Mouse (Mus musculus): Measurements from ENCODE around the gene Slit3.

The Slit3 gene

DNA sequence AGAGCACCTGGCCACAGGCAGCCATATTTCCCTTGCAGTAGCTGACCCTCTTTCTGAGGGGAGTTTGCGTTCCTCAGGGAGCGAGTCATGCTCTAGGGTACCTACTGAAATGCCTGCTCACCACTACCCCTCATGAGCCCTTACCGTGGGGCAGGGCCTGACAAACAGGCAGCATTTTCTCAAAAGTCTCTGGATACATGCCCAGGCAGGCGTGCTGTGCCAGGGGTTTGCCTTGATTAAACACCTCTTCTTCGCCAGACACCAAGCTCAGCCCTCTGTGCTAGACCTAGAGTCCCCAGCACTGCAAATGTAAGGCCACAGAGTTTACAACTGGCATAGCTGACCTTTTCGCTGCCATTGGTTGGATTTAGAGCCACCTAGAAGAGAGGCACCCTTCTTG, 345.7 kb downstream of the Slit3 start:
- no peak for DNase-seq (ENCODE audit: low spot score)

GRCm38 (mm10) chr11:35468847-35469246, 347.8 kb downstream of the Slit3 start:
- DNase-seq (ENCODE audit: low spot score), result no peak

DNA sequence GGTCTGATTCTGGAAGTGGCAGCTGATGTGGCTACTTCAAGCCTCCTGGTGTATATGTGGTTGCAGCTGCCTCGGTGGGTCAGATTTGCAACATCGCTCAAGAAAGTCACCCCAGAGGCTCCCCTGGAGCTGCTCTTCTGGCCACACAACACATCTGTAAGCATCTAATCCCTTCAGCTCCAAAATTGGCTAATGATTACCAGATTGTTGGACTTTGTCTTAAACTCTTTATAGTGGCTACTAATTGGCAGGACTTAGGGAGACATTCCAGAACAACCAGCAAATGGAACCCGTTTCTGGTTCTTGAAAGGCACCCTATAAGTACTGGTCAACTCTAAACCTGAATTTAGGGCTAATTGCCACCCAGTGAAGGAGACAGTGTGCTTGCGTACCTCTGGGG, 348.9 kb downstream of the Slit3 start:
- no peak for DNase-seq (ENCODE audit: low spot score)

- no peak for DNase-seq (ENCODE audit: low spot score)
These were observed 349.8 kb downstream of the Slit3 start for GRCm38 (mm10) chr11:35470853-35471252.

- no peak for DNase-seq (ENCODE audit: low spot score)
These were observed 352.0 kb downstream of the Slit3 start for GRCm38 (mm10) chr11:35472842-35473616.

GRCm38 (mm10) chr11:35473617-35473996, 352.6 kb downstream of the Slit3 start:
- DNase-seq (ENCODE audit: low spot score), result no peak

- no peak for DNase-seq (ENCODE audit: low spot score)
These were observed 359.1 kb downstream of the Slit3 start for GRCm38 (mm10) chr11:35480146-35480545.

DNA sequence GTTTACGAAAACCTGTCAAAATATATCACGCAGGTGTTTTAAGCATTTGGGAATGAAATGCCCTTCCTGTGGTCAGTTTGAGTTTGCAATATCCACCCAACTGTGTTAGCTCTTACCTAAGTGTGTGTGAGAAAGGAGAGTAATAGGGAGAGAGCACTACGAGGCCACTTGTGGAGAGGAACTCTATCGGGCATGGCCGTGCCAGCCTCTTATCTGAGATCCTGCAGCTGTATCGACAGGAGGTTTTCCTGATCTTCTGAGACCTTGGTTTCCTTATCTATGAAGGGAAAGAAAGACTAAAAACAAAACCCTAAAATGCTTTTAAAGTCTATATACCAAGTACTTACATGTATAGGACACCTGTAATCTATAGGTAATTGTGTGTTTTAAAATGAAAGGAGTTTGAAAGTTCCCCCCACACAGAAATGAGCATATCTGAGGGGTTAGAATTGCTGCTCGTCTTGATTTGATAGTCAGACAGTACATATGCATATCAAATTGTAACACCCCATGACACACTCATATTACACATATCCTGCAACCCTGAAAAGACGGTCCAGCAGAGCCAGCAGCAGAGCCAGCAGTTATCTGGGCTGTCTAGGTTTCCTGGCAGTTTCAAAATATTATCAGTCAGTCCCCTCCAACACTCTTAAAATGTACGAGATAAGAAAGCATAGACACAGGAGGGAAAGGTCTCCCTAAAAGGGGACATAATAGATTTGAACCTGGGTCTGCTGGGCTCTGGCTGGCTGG, 360.8 kb downstream of the Slit3 start:
- DNase-seq (ENCODE audit: low spot score), result no peak

DNA sequence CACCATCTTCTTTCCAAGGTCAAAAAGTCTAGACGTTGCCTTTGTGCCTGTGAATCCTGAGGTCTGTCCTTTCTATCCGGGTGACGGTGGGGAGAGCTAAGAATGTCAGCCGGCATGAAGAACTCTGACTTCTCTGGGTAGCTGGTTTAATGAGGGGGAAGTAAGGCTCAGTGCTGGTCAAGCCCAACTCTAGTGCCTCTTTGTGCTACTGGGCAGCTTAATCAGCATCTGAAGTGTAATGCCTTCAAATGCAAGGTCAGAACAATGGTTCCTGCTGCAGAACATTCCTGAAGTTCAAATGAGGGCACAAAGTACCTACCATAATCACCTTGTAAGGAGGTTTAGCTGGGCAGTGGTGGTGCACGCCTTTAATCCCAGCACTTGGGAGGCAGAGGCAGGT, 366.9 kb downstream of the Slit3 start:
- no peak for DNase-seq (ENCODE audit: low spot score)

- no peak for DNase-seq (ENCODE audit: low spot score)
These were observed 370.7 kb downstream of the Slit3 start for GRCm38 (mm10) chr11:35491701-35492100.

GRCm38 (mm10) chr11:35496874-35497273, 375.9 kb downstream of the Slit3 start:
- DNase-seq (ENCODE audit: low spot score), result no peak

DNA sequence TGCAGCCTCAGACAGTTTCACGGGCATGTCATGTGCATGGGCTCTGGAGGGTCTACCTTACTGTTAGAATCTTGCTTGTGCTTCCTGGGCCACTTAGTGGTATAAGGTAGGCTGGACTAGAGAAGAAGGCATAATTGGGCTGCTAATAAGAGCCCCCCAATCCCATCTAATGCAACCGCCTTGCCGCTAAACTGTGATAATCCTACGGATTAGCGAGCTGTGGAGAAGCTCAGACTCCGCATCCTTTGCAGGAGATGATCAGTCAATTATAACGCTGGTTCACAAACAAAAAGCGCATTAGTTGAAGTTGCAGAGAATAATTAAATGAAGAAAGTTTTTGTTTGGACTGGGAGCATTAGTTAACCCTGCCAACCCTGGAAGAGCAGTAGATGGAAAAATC, 376.9 kb downstream of the Slit3 start:
- no peak for DNase-seq (ENCODE audit: low spot score)

GRCm38 (mm10) chr11:35502128-35502527, 381.1 kb downstream of the Slit3 start:
- DNase-seq (ENCODE audit: low spot score), result no peak

- no peak for DNase-seq (ENCODE audit: low spot score)
These were observed 383.0 kb downstream of the Slit3 start for GRCm38 (mm10) chr11:35504051-35504450.

GRCm38 (mm10) chr11:35504916-35505315, 383.9 kb downstream of the Slit3 start:
- no peak for DNase-seq (ENCODE audit: low spot score)

DNA sequence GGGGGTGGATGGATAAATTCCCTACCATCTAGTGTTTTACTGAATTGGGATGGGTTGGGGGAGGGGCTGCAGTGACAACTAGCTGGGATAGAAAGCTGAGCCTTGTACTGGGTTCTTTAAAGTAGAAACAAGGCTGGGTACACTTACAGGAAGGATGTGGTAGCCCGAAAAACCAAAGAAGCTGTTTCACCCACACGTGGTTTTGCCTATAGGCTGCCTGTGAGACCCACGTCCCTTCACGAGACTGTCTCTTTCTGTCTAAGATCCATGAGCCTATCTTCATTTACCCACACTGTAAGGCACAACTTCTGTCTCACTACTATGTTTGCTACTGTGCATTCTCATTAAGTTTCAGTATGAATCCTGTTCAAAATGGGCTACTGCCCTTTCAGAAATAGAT, 384.3 kb downstream of the Slit3 start:
- DNase-seq (ENCODE audit: low spot score), result peak; percentile 64

DNA sequence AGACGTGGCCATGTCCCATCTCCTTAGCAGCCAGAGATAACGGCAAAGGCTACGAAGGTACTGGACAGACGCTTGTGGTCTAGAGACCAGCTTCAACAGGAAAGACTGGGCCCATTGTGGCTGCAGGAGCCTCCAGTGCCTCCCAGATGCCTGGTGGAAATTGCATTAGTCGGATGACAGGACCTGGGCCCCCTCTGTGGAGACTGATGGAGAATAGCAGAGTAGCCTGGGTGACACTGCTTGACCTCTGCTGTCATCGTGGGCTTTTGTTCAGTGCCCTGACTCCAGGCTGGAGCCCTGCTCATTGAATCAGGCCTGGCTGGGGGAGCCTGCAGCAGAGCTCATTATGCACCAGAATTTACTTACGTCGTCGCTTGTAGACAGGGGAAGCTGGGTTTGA, 384.8 kb downstream of the Slit3 start:
- DNase-seq (ENCODE audit: low spot score), result no peak

- DNase-seq (ENCODE audit: low spot score), result no peak
These were observed 386.9 kb downstream of the Slit3 start for GRCm38 (mm10) chr11:35507781-35508390.

DNA sequence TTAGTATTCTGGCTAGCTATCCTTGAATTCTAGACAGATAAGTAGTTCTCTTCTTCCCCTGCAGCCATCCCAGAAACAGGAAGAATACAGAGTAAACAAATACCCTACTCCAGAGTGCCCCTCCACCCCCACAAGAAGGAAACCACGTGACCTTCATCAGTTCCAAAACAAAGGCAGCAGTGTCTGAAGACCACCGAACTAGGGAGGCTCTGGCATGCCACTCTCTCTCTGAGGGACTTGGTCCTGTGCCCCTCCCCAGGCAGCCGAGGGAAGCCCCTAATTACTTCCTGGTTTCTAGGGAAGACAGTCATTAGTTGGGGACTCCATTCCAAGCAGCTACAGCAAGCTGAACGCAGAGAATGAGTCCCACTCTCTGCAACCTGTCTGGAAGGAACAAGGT, 391.7 kb downstream of the Slit3 start:
- DNase-seq (ENCODE audit: low spot score), result no peak

GRCm38 (mm10) chr11:35513343-35513742, 392.3 kb downstream of the Slit3 start:
- no peak for DNase-seq (ENCODE audit: low spot score)

DNA sequence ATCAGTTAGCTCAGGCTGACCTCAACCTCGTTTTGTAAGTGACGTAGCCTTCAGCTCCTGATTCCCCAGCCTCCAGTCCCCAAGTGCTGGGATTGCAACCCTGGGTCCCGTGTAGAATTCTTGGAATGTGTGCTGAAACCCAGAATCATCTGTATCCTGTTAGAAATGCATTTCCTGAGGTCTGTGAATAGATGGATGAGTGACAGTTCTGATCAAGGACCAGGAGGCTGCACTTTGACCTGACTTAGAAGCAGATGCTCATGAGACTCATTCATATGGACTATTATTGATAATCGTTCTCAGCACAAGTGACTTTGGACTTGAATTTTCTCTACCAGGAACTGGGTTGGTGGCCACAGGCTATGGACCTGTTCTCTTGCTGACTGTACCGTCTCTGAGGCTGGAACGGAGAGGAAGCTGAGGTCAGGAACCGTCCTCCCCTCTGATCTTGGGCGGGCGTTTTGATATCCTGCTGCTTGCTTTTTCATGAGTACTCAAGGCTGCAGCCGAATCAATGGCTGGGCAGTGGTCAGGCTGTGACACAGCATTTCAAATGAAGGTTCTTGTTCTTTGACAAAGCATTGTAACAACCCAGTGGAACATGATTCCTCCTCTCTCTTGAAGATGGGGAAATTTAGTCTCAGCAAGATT, 401.9 kb downstream of the Slit3 start:
- DNase-seq (ENCODE audit: low spot score), result no peak

DNA sequence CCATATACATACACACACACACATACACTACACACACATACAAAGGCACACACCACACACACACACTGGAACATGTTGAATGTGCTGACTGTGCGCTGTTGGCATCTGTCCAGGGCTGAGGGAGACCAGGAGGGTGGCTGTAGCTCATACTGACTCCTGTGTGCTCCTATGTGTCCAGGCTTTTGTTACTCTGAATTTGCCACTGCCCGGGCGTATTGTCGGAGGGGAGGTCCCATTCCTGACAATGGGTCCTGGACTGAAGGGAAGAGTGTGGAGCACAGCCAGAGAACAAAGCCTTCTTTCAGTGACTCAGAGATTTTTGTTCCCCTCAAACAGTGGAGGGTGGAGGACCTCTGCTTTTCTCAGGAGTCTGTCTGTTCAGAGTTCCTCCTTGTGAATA, 402.7 kb downstream of the Slit3 start:
- no peak for DNase-seq (ENCODE audit: low spot score)

Measured in T-cell, adult 2 months (primary cell).